ENCODE assay signal across 8 mouse cellular contexts in genomic region chr16:29882226-29882972, GRCm38 (mm10).
DNase-seq lines count a peak whose midpoint lies in the region; ATAC-seq lines count a peak whose summit lies in the region.

No protein-coding gene starts in this region.

- no peaks in the 10 kb centered on the region for H3K36me3 ChIP-seq in hindbrain, embryonic 15.5 days

- no peak overlapping the region for H3K4me3 ChIP-seq in hindbrain, embryonic 15.5 days

- no peaks in the 10 kb centered on the region for H3K9me3 ChIP-seq in hindbrain, embryonic 15.5 days

- no peak overlapping the region for H3K4me2 ChIP-seq in hindbrain, embryonic 15.5 days

- H3K27me3 ChIP-seq in hindbrain, embryonic 15.5 days = peaks cover 11% of the 10 kb centered on the region; the same call in 1 of the 2 replicates

- peak; percentile 15 for DNase-seq in right cerebral cortex, postnatal 14 days
- no peak for DNase-seq in right cerebral cortex, postnatal 36 days (ENCODE audit: low spot score in 2 of 2)
- peak; percentile 74 to 83 for DNase-seq in cerebellum, postnatal 25 days
- peak; percentile 86 for DNase-seq in gastrocnemius, postnatal 14 days
- peak; percentile 67 to 83 for DNase-seq in lung, postnatal 4 days
- DNase-seq in urinary bladder, postnatal 36 days (ENCODE audit: low spot score in 2 of 2) = peak; percentile 27 to 82
- no peak for DNase-seq in frontal cortex, postnatal 14 days (ENCODE audit: low spot score in 2 of 2)

- peak; percentile 81; the same call in 1 of the 2 replicates for ATAC-seq in hindbrain, embryonic 15.5 days (ENCODE audit: low FRiP score, low read depth)

- H3K27ac ChIP-seq in hindbrain, embryonic 15.5 days (replicated peaks) = no peak overlapping the region

- WGBS in hindbrain, embryonic 15.5 days = 13% methylated on average over 10 of the region's 10 CpGs

- H3K4me1 ChIP-seq in hindbrain, embryonic 15.5 days (replicated peaks) = peaks cover 26% of the 10 kb centered on the region

- H3K9ac ChIP-seq in hindbrain, embryonic 15.5 days = no peak overlapping the region

- intact Hi-C loops in gastrocnemius, postnatal 14 days (cut with DNase I; ENCODE audit: low total_unique reads) = no loop called here

Comparison
In these comparisons a context has a peak if more than half of its experiments do, and no peak if none do; other contexts are left out.
1. DNase-seq: peak in right cerebral cortex, postnatal 14 days (single experiment), cerebellum, postnatal 25 days (2 of 2), gastrocnemius, postnatal 14 days (single experiment), lung, postnatal 4 days (2 of 2) and urinary bladder, postnatal 36 days (2 of 2); none in right cerebral cortex, postnatal 36 days (0 of 2) and frontal cortex, postnatal 14 days (0 of 2).